Mouse (Mus musculus) liver, embryonic 18 days (tissue): Measurements from ENCODE around the gene A130010J15Rik. TPM values are rescaled to one million over a fixed set of nuclear protein-coding genes. Genes with fewer than 3 reads are reported as not detected.

Experiments used
- polyA plus RNA-seq: library from polyadenylated mRNA; depleted of rRNA; stranded (reverse); fragments of >200 nt; gene quantifications from 2 replicates; pipeline ENCODE4 v1.2.3, GENCODE M21; 2012; rRNA removed

A130010J15Rik gene
- 2.2 and 2.6 TPM in 2 replicates for polyA plus RNA-seq

GRCm38 (mm10) chr1:193167746-193168145 lies at the start of gene A130010J15Rik:
Gene A130010J15Rik, plus strand, starts transcription at chr1:193168046.

GRCm38 (mm10) chr1:193129786-193130455 lies 37.9 kb upstream of the A130010J15Rik start, which contains the start of gene Diexf:
Gene Diexf, minus strand, starts transcription at chr1:193130272.

GRCm38 (mm10) chr1:193152872-193153271 lies 15.0 kb upstream of the A130010J15Rik start, which contains the start of gene Irf6:
Gene Irf6, plus strand, starts transcription at chr1:193153111.

GRCm38 (mm10) chr1:193201383-193201778 lies 33.5 kb downstream of the A130010J15Rik start, which contains the start of gene Traf3ip3:
Gene Traf3ip3, minus strand, starts transcription at chr1:193201703.

GRCm38 (mm10) chr1:193207503-193207902 lies 39.7 kb downstream of the A130010J15Rik start, which contains the start of gene Lamb3:
Gene Lamb3, plus strand, starts transcription at chr1:193207699.

Other genes starting within 250 kb of the A130010J15Rik start
- 1.9 and 2.3 TPM in 2 replicates for gene Syt14, start 132.3 kb upstream of the A130010J15Rik start, polyA plus RNA-seq
- 7.0 and 7.8 TPM in 2 replicates for gene Diexf, start 37.8 kb upstream of the A130010J15Rik start, polyA plus RNA-seq
- gene Irf6, start 14.9 kb upstream of the A130010J15Rik start, polyA plus RNA-seq: 12.9 and 15.1 TPM in 2 replicates
- gene Traf3ip3, start 33.7 kb downstream of the A130010J15Rik start, polyA plus RNA-seq: 9.9 and 11.5 TPM in 2 replicates
- gene Lamb3, start 39.7 kb downstream of the A130010J15Rik start, polyA plus RNA-seq: 1.4 and 2.2 TPM in 2 replicates
- 121 and 154 TPM in 2 replicates for gene Hsd11b1, start 96.0 kb downstream of the A130010J15Rik start, polyA plus RNA-seq
- 364 and 512 TPM in 2 replicates for gene G0s2, start 105.2 kb downstream of the A130010J15Rik start, polyA plus RNA-seq
- 0.26 and 0.28 TPM in 2 replicates for gene Camk1g, start 202.3 kb downstream of the A130010J15Rik start, polyA plus RNA-seq